Mouse (Mus musculus): Measurements from ENCODE around the gene Gm8947. TPM values are rescaled to one million over a fixed set of nuclear protein-coding genes. Genes with fewer than 3 reads are reported as not detected.

The Gm8947 gene
- total RNA-seq, 1 experiment from 2014 or later, result not detected

GRCm38 (mm10) chr1:151227506-151227905 lies 35.3 kb downstream of the Gm8947 start:
- DNase-seq, result no peak

GRCm38 (mm10) chr1:151228320-151228989 lies 36.3 kb downstream of the Gm8947 start:
- no peak for DNase-seq

GRCm38 (mm10) chr1:151232346-151232745 lies 40.2 kb downstream of the Gm8947 start:
- no peak for DNase-seq

- peak; percentile 56 for DNase-seq
Measured at GRCm38 (mm10) chr1:151233756-151234155, 41.6 kb downstream of the Gm8947 start.

- no peak for DNase-seq
Measured at GRCm38 (mm10) chr1:151235574-151235973, 43.4 kb downstream of the Gm8947 start.

GRCm38 (mm10) chr1:151236141-151236930 lies 44.2 kb downstream of the Gm8947 start:
- no peak for DNase-seq

GRCm38 (mm10) chr1:151237780-151238179 lies 45.6 kb downstream of the Gm8947 start:
- DNase-seq, result no peak

GRCm38 (mm10) chr1:151243332-151243731 lies 51.2 kb downstream of the Gm8947 start:
- DNase-seq, result no peak

Other genes with a start within 250 kb of the Gm8947 start
- gene Hmcn1, start 198.9 kb upstream of the Gm8947 start, total RNA-seq (2021), result 4.2 and 6.9 TPM in 2 replicates
- gene Gm47985, start 9.8 kb upstream of the Gm8947 start, total RNA-seq (2021), result not detected in 2 replicates
- not detected in 2 replicates for gene Gm47995, start 6.1 kb downstream of the Gm8947 start, total RNA-seq (2021)
- gene 3110040M04Rik, start 11.7 kb downstream of the Gm8947 start, total RNA-seq (2021), result not detected in 2 replicates
- not detected in 2 replicates for gene Gm47996, start 17.8 kb downstream of the Gm8947 start, total RNA-seq (2021)
- gene Ivns1abp, start 152.1 kb downstream of the Gm8947 start, total RNA-seq (2021), result 200 and 309 TPM in 2 replicates
- gene Swt1, start 236.1 kb downstream of the Gm8947 start, total RNA-seq (2021), result 20.2 and 24.4 TPM in 2 replicates
- gene Trmt1l, start 236.2 kb downstream of the Gm8947 start, total RNA-seq (2021), result 26.9 and 28.9 TPM in 2 replicates